Comparison of ENCODE assay signal across 25 mouse cellular contexts in genomic region chr8:105552824-105553223, GRCm38 (mm10). TPM values are rescaled to one million over a fixed set of nuclear protein-coding genes. Genes with fewer than 3 reads are reported as not detected.
DNase-seq lines count a peak whose midpoint lies in the region; ATAC-seq and TF ChIP-seq lines count a peak whose summit lies in the region.
"Had no signal": no experiment of that assay in that cellular context is flagged by ENCODE, and none has a peak within 500 bp of the region (broad histone marks: within the 10 kb centered on the region; RNA-seq: fewer than 3 reads in every experiment).

No protein-coding gene starts in this region.

- no peaks in the 10 kb centered on the region for H3K27me3 ChIP-seq in kidney, adult 2 months (replicated peaks; ENCODE audit: control insufficient read depth, insufficient read depth, low read length)
- no peaks in the 10 kb centered on the region for H3K27me3 ChIP-seq in kidney, embryonic 14.5 days (ENCODE audit: control insufficient read depth, insufficient read depth, low read length)
- H3K27me3 ChIP-seq: forebrain, embryonic 12.5 days; limb, embryonic 13.5 days; megakaryocyte, embryonic 14.5 days; midbrain, embryonic 13.5 days; neural tube, embryonic 12.5 days had no signal

- H3K4me3 ChIP-seq in kidney, adult 2 months (ENCODE audit: insufficient read depth, low read depth, low read length), result no peak overlapping the region
- no peak overlapping the region for H3K4me3 ChIP-seq in kidney, embryonic 14.5 days (ENCODE audit: low read length)
- no peak overlapping the region for H3K4me3 ChIP-seq in bone marrow macrophage, adult 2 months (ENCODE audit: insufficient read depth, low read length)
- H3K4me3 ChIP-seq: forebrain, embryonic 12.5 days; heart, adult 2 months; layer of hippocampus, adult 2 months; limb, embryonic 13.5 days; megakaryocyte, embryonic 14.5 days; midbrain, embryonic 13.5 days; neural tube, embryonic 12.5 days had no signal

- no peaks in the 10 kb centered on the region for H3K9me3 ChIP-seq in kidney, embryonic 14.5 days (ENCODE audit: control insufficient read depth, low read length)
- H3K9me3 ChIP-seq: forebrain, embryonic 12.5 days; limb, embryonic 13.5 days; megakaryocyte, embryonic 14.5 days; midbrain, embryonic 13.5 days; neural tube, embryonic 12.5 days had no signal

- H3K4me1 ChIP-seq in kidney, adult 2 months (ENCODE audit: control insufficient read depth, insufficient read depth, low read length), result peaks cover 11% of the 10 kb centered on the region; the same call in 1 of the 2 replicates
- no peaks in the 10 kb centered on the region for H3K4me1 ChIP-seq in kidney, embryonic 14.5 days (ENCODE audit: control insufficient read depth, insufficient read depth, low read length)
- peaks cover 36% of the 10 kb centered on the region for H3K4me1 ChIP-seq in bone marrow macrophage, adult 2 months (ENCODE audit: control insufficient read depth, insufficient read depth, low read length)
- H3K4me1 ChIP-seq: forebrain, embryonic 12.5 days; limb, embryonic 13.5 days; midbrain, embryonic 13.5 days; neural tube, embryonic 12.5 days had no signal

- ATAC-seq in kidney, embryonic 14.5 days (ENCODE audit: low FRiP score, low TSS enrichment), result no peak
- peak; percentile 64 for ATAC-seq in megakaryocyte, adult 5-6 weeks (ENCODE audit: poor library complexity, severe bottlenecking)
- ATAC-seq: inflammation-experienced regulatory T-cells, adult 6 months; midbrain, embryonic 13.5 days had no signal

- no peak overlapping the region for H3K4me2 ChIP-seq in kidney, embryonic 14.5 days (replicated peaks; ENCODE audit: low read depth, low read length)
- H3K4me2 ChIP-seq: forebrain, embryonic 12.5 days; hindbrain, embryonic 14.5 days; limb, embryonic 13.5 days; midbrain, embryonic 13.5 days; neural tube, embryonic 12.5 days had no signal

- intact Hi-C loops in left cerebral cortex, postnatal 4 days (cut with DNase I), result no loop called here

- H3K27ac ChIP-seq in kidney, adult 2 months (ENCODE audit: insufficient read depth, low read depth, low read length), result peak overlapping the region; percentile 10
- no peak overlapping the region for H3K27ac ChIP-seq in kidney, embryonic 14.5 days (ENCODE audit: low read depth, low read length)
- peak overlapping the region; percentile 10; the same call in 1 of the 2 replicates for H3K27ac ChIP-seq in bone marrow macrophage, adult 2 months (ENCODE audit: insufficient read depth, low read depth, low read length)
- H3K27ac ChIP-seq: forebrain, embryonic 12.5 days; heart, adult 2 months; hindbrain, embryonic 14.5 days; layer of hippocampus, adult 2 months; limb, embryonic 13.5 days; midbrain, embryonic 13.5 days; neural tube, embryonic 12.5 days had no signal

- WGBS in kidney, adult 2 months, result 46% methylated on average over 1 of the region's 1 CpGs
- whole genome bisulfite sequencing in kidney, embryonic 14.5 days, result 81% methylated on average over 1 of the region's 1 CpGs

- DNase-seq in kidney, adult 2 months, result no peak
- DNase-seq in NIH3T3 (ENCODE audit: low read depth), result peak; percentile 26
- DNase-seq in spleen, adult 18-20 months, result no peak
- DNase-seq in left cerebral cortex, postnatal 4 days, result no peak
- DNase-seq: adrenal gland, postnatal 14 days; cerebellum, adult 9-11 months; heart, adult 2 months; heart, postnatal 4 days; kidney, adult 18-20 months; kidney, postnatal 25 days; right cerebral cortex, postnatal 25 days; thymus, postnatal 14 days had no signal

- no peak for TF ChIP-seq CTCF in kidney, adult 2 months (conservative IDR thresholded peaks at IDR 0.05; ENCODE audit: insufficient read depth, insufficient read length, low read depth, low read length)
- TF ChIP-seq CTCF in bone marrow macrophage, adult 2 months (IDR thresholded peaks at IDR 0.05; ENCODE audit: low read depth, low read length), result no peak

- no peak overlapping the region for H3K9ac ChIP-seq in kidney, embryonic 14.5 days (ENCODE audit: low read depth, low read length)
- H3K9ac ChIP-seq: forebrain, embryonic 12.5 days; hindbrain, embryonic 14.5 days; limb, embryonic 13.5 days; midbrain, embryonic 13.5 days; neural tube, embryonic 12.5 days had no signal

- TF ChIP-seq POLR2A in kidney, adult 2 months (IDR thresholded peaks at IDR 0.05; ENCODE audit: low read depth, low read length), result no peak
- TF ChIP-seq POLR2A in bone marrow macrophage, adult 2 months (IDR thresholded peaks at IDR 0.05; ENCODE audit: borderline replicate concordance, low read depth, low read length), result no peak

- no peaks in the 10 kb centered on the region for H3K36me3 ChIP-seq in kidney, adult 2 months (ENCODE audit: control insufficient read depth, insufficient read depth, low read length)
- H3K36me3 ChIP-seq in kidney, embryonic 14.5 days (ENCODE audit: control insufficient read depth, insufficient read depth, low read length), result no peaks in the 10 kb centered on the region

RNA-seq across cellular contexts. Expression of gene Atp6v0d1, which starts 13.0 kb away (rescaled TPM):
- 161 and 182 TPM in 2 replicates for polyA plus RNA-seq in kidney, adult 2 months (2012; rRNA removed)
- polyA plus RNA-seq in kidney, embryonic 14.5 days (2014; fragmentation: Nextera tagmentation; extraction: Ambion mirVana), result 73.9 and 90.1 TPM in 2 replicates
- 177 and 186 TPM in 2 replicates for polyA plus RNA-seq in bone marrow macrophage, adult 2 months (2012; ENCODE audit: insufficient read depth, insufficient read length, missing spikeins)
- total RNA-seq in megakaryocyte, adult 5-6 weeks (2015), result 222 and 239 TPM in 2 replicates
- 86.2 and 101 TPM in 2 replicates for total RNA-seq in megakaryocyte, adult 5-6 weeks (2017)
- total RNA-seq in left cerebral cortex, postnatal 4 days (2021), result 100 to 1,000 TPM; 255 to 260 TPM

RNA-seq across cellular contexts. Expression of gene Hsd11b2, which starts 34.3 kb away (rescaled TPM):
- polyA plus RNA-seq in kidney, adult 2 months (2012; rRNA removed), result 310 and 336 TPM in 2 replicates
- polyA plus RNA-seq in kidney, embryonic 14.5 days (2014; fragmentation: Nextera tagmentation; extraction: Ambion mirVana), result 32.9 and 40.2 TPM in 2 replicates
- not detected in 2 replicates for polyA plus RNA-seq in bone marrow macrophage, adult 2 months (2012; ENCODE audit: insufficient read depth, insufficient read length, missing spikeins)
- not detected in 2 replicates for total RNA-seq in megakaryocyte, adult 5-6 weeks (2015)
- not detected in 2 replicates for total RNA-seq in megakaryocyte, adult 5-6 weeks (2017)
- not detected for total RNA-seq in left cerebral cortex, postnatal 4 days (2021)
- total RNA-seq: layer of hippocampus, adult 2 months; left cerebral cortex, postnatal 14 days had no signal
- polyA plus RNA-seq: cortical plate, adult 2 months; inflammation-experienced regulatory T-cells, adult 6 months had no signal

RNA-seq across cellular contexts. Expression of gene Ripor1, which starts 52.2 kb away (rescaled TPM):
- 50.6 and 54.8 TPM in 2 replicates for polyA plus RNA-seq in kidney, adult 2 months (2012; rRNA removed)
- 17.3 and 28.4 TPM in 2 replicates for polyA plus RNA-seq in kidney, embryonic 14.5 days (2014; fragmentation: Nextera tagmentation; extraction: Ambion mirVana)
- 15.5 and 17.9 TPM in 2 replicates for polyA plus RNA-seq in bone marrow macrophage, adult 2 months (2012; ENCODE audit: insufficient read depth, insufficient read length, missing spikeins)
- total RNA-seq in megakaryocyte, adult 5-6 weeks (2015), result 13.5 and 16.9 TPM in 2 replicates
- 1.6 and 2.6 TPM in 2 replicates for total RNA-seq in megakaryocyte, adult 5-6 weeks (2017)
- total RNA-seq in left cerebral cortex, postnatal 4 days (2021), result 10 to 100 TPM; 70.0 to 70.6 TPM

RNA-seq across cellular contexts. Expression of gene Zdhhc1, which starts 56.1 kb away (rescaled TPM):
- polyA plus RNA-seq in kidney, adult 2 months (2012; rRNA removed), result 47.6 and 57.7 TPM in 2 replicates
- 27.4 and 37.3 TPM in 2 replicates for polyA plus RNA-seq in kidney, embryonic 14.5 days (2014; fragmentation: Nextera tagmentation; extraction: Ambion mirVana)
- polyA plus RNA-seq in bone marrow macrophage, adult 2 months (2012; ENCODE audit: insufficient read depth, insufficient read length, missing spikeins), result 16.0 and 16.3 TPM in 2 replicates
- total RNA-seq in megakaryocyte, adult 5-6 weeks (2015), result 0.52 and 1.2 TPM in 2 replicates
- total RNA-seq in megakaryocyte, adult 5-6 weeks (2017), result 0.20 and 0.92 TPM in 2 replicates
- 10 to 100 TPM; 16.6 to 21.3 TPM for total RNA-seq in left cerebral cortex, postnatal 4 days (2021)

Comparison
In these comparisons a context has a peak if more than half of its experiments do, and no peak if none do; other contexts are left out.
1. RNA of gene Hsd11b2, which starts 34.3 kb away (polyA plus RNA-seq): 310 to 336 TPM in kidney, adult 2 months and 32.9 to 40.2 TPM in kidney, embryonic 14.5 days; not detected in bone marrow macrophage, adult 2 months; every median in the first group is over 10 times any median in the second.